Mouse (Mus musculus): ENCODE data around the gene Dph3. TPM values are rescaled to one million over a fixed set of nuclear protein-coding genes. Genes with fewer than 3 reads are reported as not detected.

The Dph3 gene
- total RNA-seq, 1 experiment from 2014 or later, result 69.4 TPM

DNA sequence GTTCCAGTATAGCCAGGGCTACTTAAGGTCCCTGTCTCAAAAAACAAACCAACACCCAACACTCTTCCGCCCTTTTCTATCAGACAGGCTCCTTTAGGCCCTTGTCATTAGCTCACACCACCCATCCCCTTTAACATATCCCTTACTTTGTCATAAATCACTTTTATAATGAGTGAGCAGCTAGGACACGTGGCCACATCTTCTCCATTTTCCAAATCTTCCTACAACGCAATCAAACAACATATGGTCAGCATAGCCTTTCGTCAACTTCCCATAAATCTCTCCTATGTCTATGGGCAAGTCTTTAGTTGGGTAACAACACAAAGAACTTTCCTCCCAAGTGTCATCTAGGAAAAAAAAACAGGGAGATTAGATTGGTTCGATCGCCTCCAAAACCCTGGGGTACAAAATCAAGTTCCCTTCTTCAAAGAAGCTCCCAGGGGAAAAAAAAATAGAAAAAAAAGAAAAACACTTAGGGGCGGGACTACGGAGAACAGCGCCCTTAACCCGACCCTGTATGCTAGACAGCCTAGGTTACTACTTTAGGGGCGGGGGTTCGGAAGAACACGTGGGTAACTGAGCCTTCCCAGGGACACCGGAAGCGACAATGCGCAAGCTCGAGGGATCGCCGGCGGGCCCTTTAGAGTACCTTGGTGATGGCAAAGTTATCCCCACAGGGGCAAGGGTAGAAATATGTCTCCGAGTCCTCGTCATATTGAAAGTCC, 606 bp downstream of the Dph3 start, which contains the start of gene Oxnad1:
Oxnad1 (plus strand) TSS at position 614 of the 725 bp plus-strand sequence.
- peak; percentile 83 for DNase-seq

DNA sequence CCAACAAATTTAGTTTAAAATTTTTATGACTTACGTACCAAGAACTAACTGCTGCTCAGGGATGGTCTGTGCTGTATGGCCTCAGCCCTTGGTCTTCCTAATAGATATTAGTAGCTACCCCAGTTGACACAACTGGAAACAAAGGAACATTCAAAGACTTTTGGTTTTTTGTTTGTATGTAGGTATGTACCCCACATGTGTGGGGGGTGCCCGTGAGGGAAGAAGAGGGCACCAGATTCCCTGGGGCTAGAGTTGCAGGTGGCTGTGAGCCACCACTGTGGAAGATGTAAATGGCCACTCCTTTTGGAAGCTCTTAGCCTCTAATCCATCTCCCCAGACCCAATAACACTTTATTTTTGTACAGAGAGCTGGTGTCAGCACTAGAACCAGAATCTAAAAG, 2.1 kb downstream of the Dph3 start:
- DNase-seq, result no peak

DNA sequence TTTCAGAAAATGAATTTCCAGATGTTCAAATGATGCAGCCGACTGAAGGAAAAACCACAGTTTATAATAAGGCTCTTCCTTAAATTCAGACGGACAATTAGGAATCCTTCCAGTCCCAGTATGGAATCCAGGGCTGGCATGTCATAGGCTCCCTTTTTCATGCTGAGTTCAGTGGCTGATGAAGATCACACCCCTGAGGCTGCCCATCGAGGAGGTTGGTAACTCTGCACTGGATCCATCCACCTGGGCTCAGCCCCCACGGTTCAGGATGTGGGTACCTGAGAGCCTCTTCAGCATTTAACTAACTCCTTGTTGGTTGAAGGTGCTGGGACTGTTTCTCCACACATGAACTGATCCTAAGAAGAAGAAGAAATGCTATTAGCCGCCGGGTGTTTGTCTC, 2.6 kb downstream of the Dph3 start:
- no peak for DNase-seq

GRCm38 (mm10) chr14:32081026-32081425, 4.5 kb downstream of the Dph3 start:
- DNase-seq, result no peak

DNA sequence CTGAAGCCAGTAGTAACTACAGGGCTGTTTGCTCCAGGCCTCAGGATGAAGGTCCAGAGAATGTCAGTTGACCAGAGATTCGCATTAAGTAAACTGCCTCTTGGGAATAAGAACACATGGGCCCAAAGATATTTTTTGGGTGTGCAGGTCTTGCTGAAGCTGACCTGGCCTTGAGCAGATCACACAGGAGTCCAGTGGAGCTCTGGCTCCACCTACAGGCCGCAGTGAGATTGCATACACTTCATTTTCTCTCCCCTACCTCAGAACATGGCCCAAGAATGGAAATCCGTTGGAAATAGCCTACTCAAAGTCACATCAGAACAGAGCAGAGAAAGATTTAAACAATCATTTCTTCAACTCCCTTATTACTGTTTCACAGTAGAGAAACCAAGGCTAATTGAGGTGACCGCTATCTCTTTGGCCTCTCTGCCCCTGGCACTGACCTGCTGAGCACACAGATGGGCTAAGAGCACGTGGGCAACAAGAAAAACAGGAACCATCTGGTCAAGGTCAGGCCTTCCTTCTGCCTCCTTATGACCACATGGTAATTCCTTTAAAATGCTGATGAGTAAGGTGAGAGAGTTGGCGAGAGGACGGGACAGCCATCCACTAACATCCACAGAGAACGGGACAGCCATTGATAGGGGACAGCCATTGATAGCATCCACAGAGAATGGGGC, 8.5 kb downstream of the Dph3 start:
- DNase-seq, result peak; percentile 69

DNA sequence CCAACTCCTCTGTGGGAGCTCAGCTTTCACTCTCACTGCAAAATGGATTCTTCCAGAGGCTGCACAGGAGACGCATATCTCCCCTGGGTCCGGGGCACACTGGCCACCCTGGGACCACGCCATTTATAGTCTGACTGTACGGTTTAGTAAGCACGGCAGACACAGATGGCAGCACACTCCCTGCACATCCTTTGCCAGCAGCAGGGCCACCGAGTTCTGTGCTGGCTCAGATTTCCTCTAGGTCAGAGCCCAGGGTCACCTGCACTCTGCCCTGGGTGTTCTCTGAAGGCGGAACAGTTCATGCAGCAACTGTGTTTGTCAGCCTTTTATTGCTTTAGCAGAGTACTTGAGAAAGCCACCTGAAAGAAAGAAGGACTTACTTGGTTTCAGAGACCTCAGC, 11.6 kb downstream of the Dph3 start:
- no peak for DNase-seq

DNA sequence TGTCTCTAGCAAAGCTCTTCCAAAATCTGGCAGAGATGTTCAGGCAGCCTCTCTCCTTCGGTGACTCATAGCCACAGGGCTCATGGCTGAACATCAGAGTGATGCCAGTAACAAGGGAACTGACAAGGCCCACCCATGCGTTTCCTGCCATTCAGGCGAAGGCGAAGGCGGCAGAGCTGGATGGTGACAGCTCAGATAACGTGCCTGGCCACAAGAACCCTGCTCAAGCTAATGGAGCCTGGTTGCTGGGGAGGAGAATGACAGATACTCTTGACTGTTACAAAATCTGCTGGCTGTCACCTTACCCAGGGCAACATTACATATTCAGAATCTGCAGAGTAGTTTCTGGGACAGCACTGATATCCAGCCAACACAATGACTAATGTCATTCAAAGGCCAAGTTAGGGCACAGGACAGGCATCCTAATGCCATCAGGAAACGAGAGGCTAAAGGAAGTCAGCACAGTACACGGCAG, 12.3 kb downstream of the Dph3 start:
- DNase-seq, result peak; percentile 43

- no peak for DNase-seq
Measured at GRCm38 (mm10) chr14:32072807-32073206, 12.7 kb downstream of the Dph3 start.

GRCm38 (mm10) chr14:32061398-32061797, 24.1 kb downstream of the Dph3 start:
- no peak for DNase-seq

DNA sequence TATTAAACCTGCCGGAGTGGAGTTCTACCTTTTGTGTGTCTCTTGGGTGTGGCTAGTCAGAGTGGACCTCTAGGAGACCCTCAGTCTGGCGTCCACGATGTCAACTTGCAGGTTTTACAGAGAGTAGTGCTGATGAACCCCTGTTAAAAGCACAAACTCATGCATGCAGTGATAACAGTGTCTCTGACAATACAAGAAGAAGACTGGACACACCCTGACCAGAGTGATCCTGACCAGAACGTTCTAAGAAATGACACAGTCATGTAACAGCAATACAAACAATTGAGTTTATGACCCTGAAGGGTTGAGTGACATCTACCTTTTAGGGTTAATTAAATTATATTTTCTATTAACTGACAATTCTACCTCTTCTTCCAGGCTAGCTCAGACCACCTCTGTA, 27.9 kb downstream of the Dph3 start:
- no peak for DNase-seq

- DNase-seq, result peak; percentile 20
Measured at GRCm38 (mm10) chr14:32056675-32057074, 28.9 kb downstream of the Dph3 start.

- no peak for DNase-seq
Measured at GRCm38 (mm10) chr14:32055781-32056180, 29.7 kb downstream of the Dph3 start.

DNA sequence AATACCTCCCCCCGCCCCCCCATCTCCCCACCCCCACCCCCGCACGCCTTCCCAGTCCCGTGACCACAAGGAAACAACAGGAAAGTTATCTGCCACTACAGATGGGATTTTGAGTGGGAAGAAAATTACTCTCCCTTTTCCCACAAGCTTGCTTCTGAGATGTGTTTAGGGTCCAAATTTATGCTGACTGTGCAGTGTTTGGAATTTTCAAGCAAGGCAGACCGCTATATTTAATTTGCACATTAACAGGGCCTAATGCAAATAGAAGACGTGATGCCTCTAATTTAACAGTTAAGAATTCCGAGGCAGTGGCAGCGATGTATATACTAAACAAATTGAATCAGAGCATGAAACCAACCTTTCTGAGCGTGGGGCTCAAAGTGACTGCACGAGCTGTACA, 30.7 kb downstream of the Dph3 start:
- DNase-seq, result no peak

DNA sequence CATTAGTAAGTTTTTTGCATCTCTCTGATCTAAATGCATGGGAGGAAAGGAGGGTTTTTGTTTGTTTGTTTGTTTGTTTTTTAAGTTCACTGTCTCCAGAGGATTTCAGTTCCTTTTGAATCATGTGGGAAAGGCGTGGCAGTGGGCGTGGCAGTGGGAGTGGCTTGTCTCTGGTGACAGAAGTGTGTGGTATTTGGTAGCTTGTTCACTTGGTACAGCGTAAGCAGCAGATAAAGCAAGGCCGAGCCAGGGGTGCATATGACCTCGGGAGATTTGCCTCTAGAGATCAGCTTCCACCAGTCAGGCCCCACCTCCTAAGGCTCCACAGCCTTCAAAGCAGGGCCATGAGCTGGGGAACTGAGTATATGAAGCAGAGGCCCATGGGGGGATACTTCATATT, 31.6 kb downstream of the Dph3 start:
- DNase-seq, result no peak

DNA sequence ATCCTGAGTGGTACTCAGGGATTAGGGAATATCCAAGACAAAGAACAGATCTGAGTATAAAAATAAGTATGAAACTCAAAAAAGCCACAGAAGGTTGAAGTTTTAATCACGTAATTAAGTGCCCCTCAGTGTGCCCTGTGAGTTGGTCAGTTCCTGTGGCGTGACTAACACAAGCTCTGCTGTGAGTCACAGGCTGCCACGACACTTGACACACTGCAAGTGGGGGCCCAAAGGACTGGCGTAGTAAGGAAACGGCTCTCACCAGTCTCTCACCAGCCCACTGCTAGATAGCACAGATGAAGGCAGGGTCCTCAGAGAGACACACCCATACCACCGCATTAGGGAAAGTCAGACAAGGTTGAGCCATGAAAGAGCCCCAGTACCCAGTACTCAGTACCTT, 35.4 kb downstream of the Dph3 start:
- DNase-seq, result peak; percentile 38

DNA sequence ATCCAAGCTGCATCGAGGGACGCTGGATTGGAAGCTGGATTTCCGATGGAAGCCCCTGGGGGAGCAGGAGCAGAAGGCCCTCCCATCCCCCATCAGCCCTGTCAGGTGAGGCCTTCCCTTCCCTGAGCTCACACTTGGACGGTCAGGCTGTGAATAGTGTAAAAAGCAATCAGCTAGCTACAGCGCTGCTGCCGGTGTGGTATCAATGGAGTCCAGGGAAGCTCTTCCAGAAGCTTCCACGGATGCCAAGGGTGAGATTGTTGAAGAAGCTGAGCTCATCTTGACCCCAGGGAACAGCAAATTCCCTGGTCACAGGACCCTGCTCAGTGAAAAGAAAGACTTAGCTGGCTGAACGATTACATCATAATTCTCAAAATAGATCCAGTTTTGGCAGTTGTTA, 39.2 kb downstream of the Dph3 start:
- DNase-seq, result no peak

DNA sequence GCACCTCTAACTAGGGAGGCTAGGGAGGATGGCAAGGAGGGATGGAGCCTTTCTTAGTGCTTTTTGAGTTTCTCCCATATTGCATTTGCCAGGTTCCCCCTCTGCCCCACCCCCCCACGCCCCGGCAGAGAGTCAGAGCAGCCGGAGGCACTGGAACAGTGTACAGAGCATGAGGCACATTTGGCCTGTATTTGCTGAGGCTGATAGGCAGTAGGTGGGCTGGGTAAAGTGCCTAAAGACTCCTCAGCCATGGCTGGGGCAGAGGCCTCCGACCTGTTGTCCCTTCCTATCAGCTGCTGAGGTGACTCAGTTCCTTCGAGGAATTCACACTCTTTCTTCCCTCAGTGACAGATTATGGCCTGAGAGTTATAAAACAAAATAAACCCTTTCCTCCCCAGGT, 43.4 kb downstream of the Dph3 start:
- DNase-seq, result no peak

DNA sequence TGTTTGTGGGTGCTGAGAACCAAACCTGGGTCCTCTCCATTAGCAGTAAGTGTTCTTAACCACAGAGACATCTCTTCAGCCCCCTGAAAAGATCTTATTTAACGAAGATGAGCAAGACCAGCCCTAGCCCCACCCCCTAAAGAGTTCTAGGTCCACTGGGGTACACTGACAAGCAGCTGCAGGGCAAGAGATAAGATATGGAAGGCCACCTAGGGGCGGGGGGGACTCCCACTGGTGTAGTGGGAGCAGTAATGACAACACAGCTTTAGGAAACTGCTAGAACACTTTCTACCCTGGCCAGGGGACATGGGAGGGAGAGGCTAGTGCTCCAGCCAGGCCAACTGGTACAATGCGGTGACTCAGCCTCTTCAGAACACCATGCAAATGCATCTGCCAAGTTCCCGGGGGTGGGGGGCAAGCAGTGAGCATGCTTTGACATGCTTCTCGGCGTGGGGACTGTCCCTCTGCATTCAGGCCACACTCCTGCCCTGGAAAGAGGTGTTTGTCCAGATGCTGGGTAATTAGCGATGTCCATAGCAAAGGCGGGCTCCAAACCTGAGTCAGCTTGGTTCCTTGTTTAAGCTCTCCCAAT, 47.8 kb downstream of the Dph3 start:
- no peak for DNase-seq

GRCm38 (mm10) chr14:32036482-32036881, 49.0 kb downstream of the Dph3 start:
- DNase-seq, result peak; percentile 79

GRCm38 (mm10) chr14:32032522-32032921, 53.0 kb downstream of the Dph3 start:
- peak; percentile 53 for DNase-seq
